Mouse (Mus musculus): ENCODE measurements around the gene Col16a1.

Gene Col16a1

GRCm38 (mm10) chr4:130045609-130046008 is 2.0 kb upstream of the Col16a1 start:
- DNase-seq (ENCODE audit: low read depth, low spot score), result no peak

- DNase-seq (ENCODE audit: low read depth, low spot score), result peak; percentile 45
Observed at GRCm38 (mm10) chr4:130048203-130048479, 501 bp downstream of the Col16a1 start.

- DNase-seq (ENCODE audit: low read depth, low spot score), result no peak
Observed at GRCm38 (mm10) chr4:130050056-130050824, 2.6 kb downstream of the Col16a1 start.

GRCm38 (mm10) chr4:130052283-130052682 is 4.6 kb downstream of the Col16a1 start:
- peak; percentile 66 for DNase-seq (ENCODE audit: low read depth, low spot score)

- DNase-seq (ENCODE audit: low read depth, low spot score), result no peak
Observed at GRCm38 (mm10) chr4:130053111-130053510, 5.5 kb downstream of the Col16a1 start.

GRCm38 (mm10) chr4:130054727-130055126 is 7.1 kb downstream of the Col16a1 start:
- no peak for DNase-seq (ENCODE audit: low read depth, low spot score)

- peak; percentile 22 for DNase-seq (ENCODE audit: low read depth, low spot score)
Observed at GRCm38 (mm10) chr4:130055160-130056010, 7.7 kb downstream of the Col16a1 start.

- no peak for DNase-seq (ENCODE audit: low read depth, low spot score)
Observed at GRCm38 (mm10) chr4:130056011-130056322, 8.3 kb downstream of the Col16a1 start.

- DNase-seq (ENCODE audit: low read depth, low spot score), result peak; percentile 54
Observed at GRCm38 (mm10) chr4:130056471-130056870, 8.8 kb downstream of the Col16a1 start.

- DNase-seq (ENCODE audit: low read depth, low spot score), result peak; percentile 69
Observed at GRCm38 (mm10) chr4:130060937-130061336, 13.3 kb downstream of the Col16a1 start.

- DNase-seq (ENCODE audit: low read depth, low spot score), result no peak
Observed at GRCm38 (mm10) chr4:130063191-130063590, 15.6 kb downstream of the Col16a1 start.

- DNase-seq (ENCODE audit: low read depth, low spot score), result peak; percentile 77
Observed at GRCm38 (mm10) chr4:130066816-130067215, 19.2 kb downstream of the Col16a1 start.

GRCm38 (mm10) chr4:130070523-130070922 is 22.9 kb downstream of the Col16a1 start:
- no peak for DNase-seq (ENCODE audit: low read depth, low spot score)

GRCm38 (mm10) chr4:130071758-130072157 is 24.1 kb downstream of the Col16a1 start:
- no peak for DNase-seq (ENCODE audit: low read depth, low spot score)

GRCm38 (mm10) chr4:130073367-130073766 is 25.7 kb downstream of the Col16a1 start:
- no peak for DNase-seq (ENCODE audit: low read depth, low spot score)

- no peak for DNase-seq (ENCODE audit: low read depth, low spot score)
Observed at GRCm38 (mm10) chr4:130074761-130075515, 27.3 kb downstream of the Col16a1 start.

GRCm38 (mm10) chr4:130076856-130077255 is 29.2 kb downstream of the Col16a1 start:
- DNase-seq (ENCODE audit: low read depth, low spot score), result no peak

- no peak for DNase-seq (ENCODE audit: low read depth, low spot score)
Observed at GRCm38 (mm10) chr4:130078816-130079485, 31.3 kb downstream of the Col16a1 start.

- DNase-seq (ENCODE audit: low read depth, low spot score), result no peak
Observed at GRCm38 (mm10) chr4:130079521-130079920, 31.9 kb downstream of the Col16a1 start.

GRCm38 (mm10) chr4:130081345-130082190 is 33.9 kb downstream of the Col16a1 start:
- no peak for DNase-seq (ENCODE audit: low read depth, low spot score)

- no peak for DNase-seq (ENCODE audit: low read depth, low spot score)
Observed at GRCm38 (mm10) chr4:130082211-130082610, 34.6 kb downstream of the Col16a1 start.

Measured in R1 (cell line).